Mouse (Mus musculus): ENCODE results near the gene Klrk1. TPM values are rescaled to one million over a fixed set of nuclear protein-coding genes. Genes with fewer than 3 reads are reported as not detected.

The Klrk1 gene
- polyA plus RNA-seq (2017; shearing (Covaris generic)): 10 to 100 TPM in 1 of 2 experiments, under 1 TPM in 1; 0.28 to 88.4 TPM

GRCm38 (mm10) chr6:129623735-129624134, at the start of gene Klrk1:
Klrk1 (minus strand) TSS chr6:129623864.

GRCm38 (mm10) chr6:129660589-129660988, 36.9 kb upstream of the Klrk1 start, which contains the start of gene Klrc2:
Klrc2 (minus strand) TSS chr6:129660689.

DNA sequence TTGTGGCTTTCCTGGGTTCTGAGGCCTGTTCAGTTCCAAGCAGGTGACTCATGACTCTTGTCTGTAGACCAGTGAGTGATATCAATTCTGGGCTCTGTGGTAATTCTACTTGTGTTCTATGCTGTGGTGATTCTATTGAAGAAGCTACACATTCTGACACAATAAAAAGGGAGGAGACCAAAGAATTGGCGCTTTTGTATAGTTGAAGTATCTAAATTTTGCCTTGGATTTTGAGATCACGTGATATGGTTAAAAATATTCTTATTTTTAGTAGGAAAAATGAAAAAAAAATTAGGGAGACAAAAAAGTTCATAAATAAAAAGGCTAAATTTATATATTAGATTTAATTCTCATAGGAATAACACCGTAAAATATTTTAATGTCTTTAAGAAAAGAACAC, 19.6 kb upstream of the Klrk1 start, which contains the start of gene Klrc3:
Klrc3 (minus strand) TSS at position 101 of the 400 bp plus-strand sequence.

DNA sequence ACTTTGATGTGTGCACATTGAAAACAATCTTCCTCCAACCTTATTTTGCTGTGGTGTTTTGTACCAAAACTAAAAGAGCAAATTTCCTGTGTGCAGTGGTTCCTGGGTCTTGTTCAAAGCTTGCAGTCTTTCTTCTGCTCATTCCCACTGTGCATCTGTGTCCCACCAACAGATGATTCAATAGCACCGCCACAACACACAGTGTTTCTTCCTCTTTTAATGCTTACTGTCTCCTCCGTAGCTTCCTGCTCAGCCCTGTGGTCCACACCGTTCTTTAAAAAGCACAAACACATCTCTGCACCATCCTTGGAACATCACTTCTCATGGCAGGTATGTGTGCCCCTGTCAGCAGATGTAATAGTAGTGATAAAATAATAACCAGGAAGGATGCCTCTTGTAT, 32.2 kb downstream of the Klrk1 start, which contains the start of gene Klrd1:
Klrd1 (plus strand) TSS at position 275 of the 400 bp plus-strand sequence.

DNA sequence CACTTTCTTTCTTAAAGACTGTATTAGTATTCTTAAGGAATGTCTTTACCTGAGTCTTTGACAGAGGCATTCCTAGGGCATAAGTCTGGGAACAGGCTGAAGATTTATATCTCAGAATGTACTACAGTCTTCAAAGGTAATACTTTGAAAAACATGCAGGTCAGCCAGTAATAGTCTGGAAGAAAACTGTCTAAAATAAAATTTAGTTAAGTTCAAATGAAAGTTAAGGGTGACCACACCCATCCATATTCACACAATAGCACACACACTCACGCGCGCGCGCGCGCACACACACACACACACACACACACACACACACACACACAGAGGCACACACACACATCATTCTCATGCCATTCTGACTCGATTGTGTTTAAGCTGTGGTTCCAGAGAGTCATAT, 46.1 kb downstream of the Klrk1 start, which contains the start of gene Klre1:
Klre1 (plus strand) TSS at position 301 of the 400 bp plus-strand sequence.

Other genes starting within 250 kb of the Klrk1 start
- not detected for gene Clec12b, start 238.0 kb downstream of the Klrk1 start, polyA plus RNA-seq (2017; shearing (Covaris generic))
- 1 to 10 TPM in 1 of 2 experiments, under 1 TPM in 1; 0.06 to 2.6 TPM for gene Clec1b, start 226.6 kb downstream of the Klrk1 start, polyA plus RNA-seq (2017; shearing (Covaris generic))
- gene Clec9a, start 215.0 kb downstream of the Klrk1 start, polyA plus RNA-seq (2017; shearing (Covaris generic)): not detected
- gene Clec1a, start 171.9 kb downstream of the Klrk1 start, polyA plus RNA-seq (2017; shearing (Covaris generic)): not detected
- gene Olr1, start 116.7 kb downstream of the Klrk1 start, polyA plus RNA-seq (2017; shearing (Covaris generic)): under 1 TPM in 1 of 2 experiments, not detected in 1; 0.13 TPM
- gene Tmem52b, start 111.3 kb downstream of the Klrk1 start, polyA plus RNA-seq (2017; shearing (Covaris generic)): under 1 TPM in 1 of 2 experiments, not detected in 1; 0.11 TPM
- gene Gabarapl1, start 90.7 kb downstream of the Klrk1 start, polyA plus RNA-seq (2017; shearing (Covaris generic)): 10 to 100 TPM in 1 of 2 experiments, 1 to 10 TPM in 1; 8.5 to 20.1 TPM
- gene Klre1, start 46.0 kb downstream of the Klrk1 start, polyA plus RNA-seq (2017; shearing (Covaris generic)): not detected
- 10 to 100 TPM in 1 of 2 experiments, under 1 TPM in 1; 0.29 to 23.8 TPM for gene Klrd1, start 32.1 kb downstream of the Klrk1 start, polyA plus RNA-seq (2017; shearing (Covaris generic))
- gene Klrc3, start 19.5 kb upstream of the Klrk1 start, polyA plus RNA-seq (2017; shearing (Covaris generic)): not detected
- not detected for gene Klrc2, start 36.8 kb upstream of the Klrk1 start, polyA plus RNA-seq (2017; shearing (Covaris generic))
- gene Klrc1, start 55.1 kb upstream of the Klrk1 start, polyA plus RNA-seq (2017; shearing (Covaris generic)): 1 to 10 TPM in 1 of 2 experiments, under 1 TPM in 1; 0.23 to 4.8 TPM
- not detected for gene Klri1, start 93.3 kb upstream of the Klrk1 start, polyA plus RNA-seq (2017; shearing (Covaris generic))
- gene Klri2, start 116.6 kb upstream of the Klrk1 start, polyA plus RNA-seq (2017; shearing (Covaris generic)): not detected
- under 1 TPM; 0.13 to 0.65 TPM for gene Gm156, start 160.4 kb upstream of the Klrk1 start, polyA plus RNA-seq (2017; shearing (Covaris generic))
- gene Gm17631, start 238.8 kb upstream of the Klrk1 start, polyA plus RNA-seq (2017; shearing (Covaris generic)): not detected